Mouse (Mus musculus): ENCODE measurements at regions not wholly inside any gene's neighbourhood (a gene's known extent, or its start where the extent isn't known, plus 50 kb on each side); places are given as distances from the start of the nearest gene placed in this dataset.

- no peak overlapping the region for H3K4me3 ChIP-seq (replicated peaks)
- no peaks in the 10 kb centered on the region for H3K27me3 ChIP-seq (replicated peaks)
- no peaks in the 10 kb centered on the region for H3K36me3 ChIP-seq
- no peaks in the 10 kb centered on the region for H3K4me1 ChIP-seq (replicated peaks)
- no peak overlapping the region for H3K27ac ChIP-seq
- H3K9me3 ChIP-seq = no peaks in the 10 kb centered on the region
- H3K4me2 ChIP-seq (replicated peaks) = no peak overlapping the region
- ATAC-seq = no peak
- 57% methylated on average over 5 of the region's 5 CpGs for WGBS
- no peak overlapping the region for H3K9ac ChIP-seq
These were observed 382.3 kb upstream of the Sox11 start for GRCm38 (mm10) chr12:27724619-27725200.

GRCm38 (mm10) chr12:27680459-27680858 lies 338.1 kb upstream of the Sox11 start:
- no peaks in the 10 kb centered on the region for H3K4me1 ChIP-seq (replicated peaks)

GRCm38 (mm10) chr12:27673404-27673803 lies 331.0 kb upstream of the Sox11 start:
- Histone ChIP-seq H3K27ac (no peak overlapping the region), H3K36me3 (no peaks in the 10 kb centered on the region), H3K9me3 (no peaks in the 10 kb centered on the region), H3K9ac (no peak overlapping the region), H3K4me3 (replicated peaks) (no peak overlapping the region), H3K4me1 (replicated peaks) (no peaks in the 10 kb centered on the region), H3K27me3 (replicated peaks) (no peaks in the 10 kb centered on the region), H3K4me2 (replicated peaks) (no peak overlapping the region)
- ATAC-seq = no peak

More at GRCm38 (mm10) chr12:27680459-27680858, 338.1 kb upstream of the Sox11 start:
- H3K27ac ChIP-seq = no peak overlapping the region
- no peak overlapping the region for H3K4me3 ChIP-seq (replicated peaks)
- no peaks in the 10 kb centered on the region for H3K9me3 ChIP-seq
- ATAC-seq = no peak
- H3K9ac ChIP-seq = no peak overlapping the region
- no peaks in the 10 kb centered on the region for H3K27me3 ChIP-seq (replicated peaks)
- no peak overlapping the region for H3K4me2 ChIP-seq (replicated peaks)
- H3K36me3 ChIP-seq = no peaks in the 10 kb centered on the region

- WGBS = 61% methylated on average over 9 of the region's 9 CpGs
- Histone ChIP-seq H3K27ac (no peak overlapping the region), H3K4me1 (replicated peaks) (no peaks in the 10 kb centered on the region), H3K4me3 (replicated peaks) (no peak overlapping the region), H3K4me2 (replicated peaks) (no peak overlapping the region), H3K36me3 (no peaks in the 10 kb centered on the region), H3K9me3 (no peaks in the 10 kb centered on the region), H3K9ac (no peak overlapping the region), H3K27me3 (replicated peaks) (no peaks in the 10 kb centered on the region)
- no peak for ATAC-seq
These were observed 328.3 kb upstream of the Sox11 start for GRCm38 (mm10) chr12:27670650-27671084.

- Histone ChIP-seq H3K9ac (no peak overlapping the region), H3K4me2 (replicated peaks) (no peak overlapping the region), H3K27ac (no peak overlapping the region), H3K36me3 (no peaks in the 10 kb centered on the region), H3K27me3 (replicated peaks) (no peaks in the 10 kb centered on the region), H3K4me1 (replicated peaks) (no peaks in the 10 kb centered on the region), H3K9me3 (no peaks in the 10 kb centered on the region), H3K4me3 (replicated peaks) (no peak overlapping the region)
- 73% methylated on average over 7 of the region's 7 CpGs for WGBS
- no peak for ATAC-seq
These were observed 327.8 kb upstream of the Sox11 start for GRCm38 (mm10) chr12:27670190-27670589.

GRCm38 (mm10) chr12:27669542-27669941 lies 327.2 kb upstream of the Sox11 start:
- Histone ChIP-seq H3K4me2 (replicated peaks) (no peak overlapping the region), H3K27ac (no peak overlapping the region), H3K9ac (no peak overlapping the region), H3K27me3 (replicated peaks) (no peaks in the 10 kb centered on the region), H3K4me1 (replicated peaks) (no peaks in the 10 kb centered on the region), H3K4me3 (replicated peaks) (no peak overlapping the region), H3K9me3 (no peaks in the 10 kb centered on the region), H3K36me3 (no peaks in the 10 kb centered on the region)
- ATAC-seq = no peak
- 74% methylated on average over 6 of the region's 6 CpGs for WGBS

GRCm38 (mm10) chr12:27666456-27666855 lies 324.1 kb upstream of the Sox11 start:
- Histone ChIP-seq H3K9ac (no peak overlapping the region), H3K27ac (no peak overlapping the region), H3K27me3 (replicated peaks) (no peaks in the 10 kb centered on the region), H3K36me3 (no peaks in the 10 kb centered on the region), H3K4me2 (replicated peaks) (no peak overlapping the region), H3K4me1 (replicated peaks) (no peaks in the 10 kb centered on the region), H3K9me3 (no peaks in the 10 kb centered on the region), H3K4me3 (replicated peaks) (no peak overlapping the region)
- 73% methylated on average over 2 of the region's 2 CpGs for WGBS
- no peak for ATAC-seq

GRCm38 (mm10) chr12:27663126-27663525 lies 320.8 kb upstream of the Sox11 start:
- ATAC-seq = no peak

GRCm38 (mm10) chr12:27662723-27663122 lies 320.3 kb upstream of the Sox11 start:
- ATAC-seq = no peak
- Histone ChIP-seq H3K4me1 (replicated peaks) (no peaks in the 10 kb centered on the region), H3K27me3 (replicated peaks) (no peaks in the 10 kb centered on the region), H3K27ac (no peak overlapping the region), H3K36me3 (no peaks in the 10 kb centered on the region), H3K4me3 (replicated peaks) (no peak overlapping the region), H3K9ac (no peak overlapping the region), H3K9me3 (no peaks in the 10 kb centered on the region), H3K4me2 (replicated peaks) (no peak overlapping the region)
- 85% methylated on average over 5 of the region's 5 CpGs for WGBS

More at GRCm38 (mm10) chr12:27663126-27663525, 320.8 kb upstream of the Sox11 start:
- Histone ChIP-seq H3K27me3 (replicated peaks) (no peaks in the 10 kb centered on the region), H3K4me3 (replicated peaks) (no peak overlapping the region), H3K9ac (no peak overlapping the region), H3K36me3 (no peaks in the 10 kb centered on the region), H3K4me2 (replicated peaks) (no peak overlapping the region), H3K27ac (no peak overlapping the region), H3K9me3 (no peaks in the 10 kb centered on the region), H3K4me1 (replicated peaks) (no peaks in the 10 kb centered on the region)
- WGBS = 92% methylated on average over 4 of the region's 4 CpGs

GRCm38 (mm10) chr12:27657536-27657935 lies 315.2 kb upstream of the Sox11 start:
- H3K9me3 ChIP-seq = no peaks in the 10 kb centered on the region
- ATAC-seq = no peak
- no peaks in the 10 kb centered on the region for H3K4me1 ChIP-seq (replicated peaks)
- H3K27ac ChIP-seq = no peak overlapping the region
- H3K4me2 ChIP-seq (replicated peaks) = no peak overlapping the region
- H3K9ac ChIP-seq = no peak overlapping the region
- no peaks in the 10 kb centered on the region for H3K27me3 ChIP-seq (replicated peaks)
- H3K4me3 ChIP-seq (replicated peaks) = no peak overlapping the region
- 85% methylated on average over 4 of the region's 4 CpGs for WGBS
- H3K36me3 ChIP-seq = no peaks in the 10 kb centered on the region

- Histone ChIP-seq H3K4me1 (replicated peaks) (no peaks in the 10 kb centered on the region), H3K27ac (no peak overlapping the region), H3K4me2 (replicated peaks) (no peak overlapping the region), H3K27me3 (replicated peaks) (no peaks in the 10 kb centered on the region), H3K9me3 (no peaks in the 10 kb centered on the region), H3K36me3 (no peaks in the 10 kb centered on the region), H3K9ac (no peak overlapping the region), H3K4me3 (replicated peaks) (no peak overlapping the region)
- WGBS = 67% methylated on average over 4 of the region's 4 CpGs
- ATAC-seq = no peak
These were observed 311.2 kb upstream of the Sox11 start for GRCm38 (mm10) chr12:27653541-27653940.

GRCm38 (mm10) chr12:27648602-27649001 lies 306.2 kb upstream of the Sox11 start:
- Histone ChIP-seq H3K4me3 (replicated peaks) (no peak overlapping the region), H3K4me2 (replicated peaks) (no peak overlapping the region), H3K27me3 (replicated peaks) (no peaks in the 10 kb centered on the region), H3K27ac (no peak overlapping the region), H3K4me1 (replicated peaks) (0 out of 2 replicates have a peak, but pooled peaks cover 3% of the 10 kb centered on the region), H3K9ac (no peak overlapping the region), H3K9me3 (no peaks in the 10 kb centered on the region), H3K36me3 (no peaks in the 10 kb centered on the region)
- 90% methylated on average over 4 of the region's 4 CpGs for WGBS
- no peak for ATAC-seq

GRCm38 (mm10) chr12:27646497-27647307 lies 304.3 kb upstream of the Sox11 start:
- ATAC-seq = no peak
- H3K36me3 ChIP-seq = no peaks in the 10 kb centered on the region
- 70% methylated on average over 11 of the region's 11 CpGs for WGBS
- 0 out of 2 replicates have a peak, but pooled peaks cover 3% of the 10 kb centered on the region for H3K4me1 ChIP-seq (replicated peaks)
- H3K27me3 ChIP-seq (replicated peaks) = no peaks in the 10 kb centered on the region
- H3K27ac ChIP-seq = no peak overlapping the region
- no peak overlapping the region for H3K9ac ChIP-seq
- H3K4me2 ChIP-seq (replicated peaks) = no peak overlapping the region
- no peaks in the 10 kb centered on the region for H3K9me3 ChIP-seq
- H3K4me3 ChIP-seq (replicated peaks) = no peak overlapping the region

Data from intestine, embryonic 15.5 days (tissue).